Mouse (Mus musculus) hindbrain, embryonic 16.5 days (tissue): ENCODE measurements around the gene Rest. TPM values are rescaled to one million over a fixed set of nuclear protein-coding genes. Genes with fewer than 3 reads are reported as not detected.

Experiments
- ATAC-seq: fragments of 200-750 bp; cut with Nextera tagmentation; 2 replicates; pipeline ENCODE4 v1.8.0; 2017; ENCODE audit warnings: moderate TSS enrichment, moderate library complexity
- H3K27ac ChIP-seq: fragments of 300-500 bp; sonication (generic); 2 replicates; pipeline ENCODE4 v1.5.1; 2014; ENCODE audit warnings: low read depth, mild to moderate bottlenecking, control low read depth, low read length, moderate library complexity
- H3K27me3 ChIP-seq: fragments of 300-500 bp; sonication (generic); replicated peaks from 2 replicates; pipeline ENCODE4 v1.6.1; 2014; ENCODE audit warnings: low read length; ENCODE audit not compliant: control insufficient read depth, insufficient read depth
- H3K36me3 ChIP-seq: fragments of 300-500 bp; sonication (generic); 2 replicates; pipeline ENCODE4 v1.6.1; 2014; ENCODE audit warnings: mild to moderate bottlenecking, low read length, moderate library complexity, mixed read lengths; ENCODE audit not compliant: control insufficient read depth, insufficient read depth
- H3K4me1 ChIP-seq: fragments of 300-500 bp; sonication (generic); 2 replicates; pipeline ENCODE4 v1.6.1; 2014; ENCODE audit warnings: low read depth, low read length; ENCODE audit not compliant: control insufficient read depth, insufficient read depth
- H3K4me2 ChIP-seq: fragments of 300-500 bp; sonication (generic); 2 replicates; pipeline ENCODE4 v1.6.1; 2014; ENCODE audit warnings: mild to moderate bottlenecking, low read length, control low read depth, moderate library complexity
- H3K4me3 ChIP-seq: fragments of 300-500 bp; sonication (generic); 2 replicates; pipeline ENCODE4 v1.5.1; 2014; ENCODE audit warnings: mild to moderate bottlenecking, low read length, control low read depth, moderate library complexity
- H3K9ac ChIP-seq: fragments of 300-500 bp; sonication (generic); 2 replicates; pipeline ENCODE4 v1.6.1; 2014; ENCODE audit warnings: low read depth, mild to moderate bottlenecking, control low read depth, low read length, moderate library complexity
- H3K9me3 ChIP-seq: fragments of 300-500 bp; sonication (generic); 2 replicates; pipeline ENCODE4 v1.6.1; 2014; ENCODE audit warnings: mild to moderate bottlenecking, low read length, moderate library complexity; ENCODE audit not compliant: control insufficient read depth
- WGBS: fragments of 180-500 bp; shearing (Covaris S2); extraction: QIAGEN DNeasy Blood & Tissue Kit; methylation state at CpG from one replicate; pipeline ENCODE4 v1.1.7; 2014; 5-methylcytosine and 5-hydroxymethylcytosine counted together
- polyA plus RNA-seq: library from polyadenylated mRNA; unstranded; fragments of >200 nt; fragmentation: Nextera tagmentation; extraction: Ambion mirVana; gene quantifications from 2 replicates; pipeline ENCODE4 v1.2.1, GENCODE M21; 2015

Gene Rest
- polyA plus RNA-seq, 1 experiment from 2014 or later, result 5.9 TPM

DNA sequence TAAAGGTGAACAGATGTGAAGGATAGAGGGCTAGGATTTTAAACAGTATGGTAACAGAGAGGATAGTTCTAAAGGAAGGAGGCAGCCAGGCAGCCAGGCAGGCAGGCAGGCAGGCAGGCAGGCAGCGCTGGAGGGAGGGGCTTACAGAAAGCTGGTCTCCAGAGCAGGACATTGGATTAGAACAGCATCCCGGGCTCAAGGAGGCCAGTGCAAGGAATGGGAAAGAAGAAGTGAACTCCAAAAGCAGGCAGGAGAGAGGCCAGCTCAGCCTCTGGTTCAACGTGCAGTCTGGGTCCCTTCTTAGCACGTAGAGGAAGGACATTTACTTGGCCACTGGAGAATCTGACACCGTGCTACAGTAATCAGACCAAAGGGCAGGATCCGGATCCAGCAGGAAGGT lies 5.2 kb upstream of the Rest start:
- no peaks in the 10 kb centered on the region for H3K9me3 ChIP-seq
- no peaks in the 10 kb centered on the region for H3K36me3 ChIP-seq
- H3K27ac ChIP-seq, result no peak overlapping the region
- H3K4me2 ChIP-seq, result no peak overlapping the region
- no peak overlapping the region for H3K9ac ChIP-seq
- H3K27me3 ChIP-seq, result no peaks in the 10 kb centered on the region
- WGBS, result 65% methylated on average over 6 of the region's 6 CpGs
- ATAC-seq, result no peak
- no peak overlapping the region for H3K4me3 ChIP-seq
- H3K4me1 ChIP-seq, result no peaks in the 10 kb centered on the region

DNA sequence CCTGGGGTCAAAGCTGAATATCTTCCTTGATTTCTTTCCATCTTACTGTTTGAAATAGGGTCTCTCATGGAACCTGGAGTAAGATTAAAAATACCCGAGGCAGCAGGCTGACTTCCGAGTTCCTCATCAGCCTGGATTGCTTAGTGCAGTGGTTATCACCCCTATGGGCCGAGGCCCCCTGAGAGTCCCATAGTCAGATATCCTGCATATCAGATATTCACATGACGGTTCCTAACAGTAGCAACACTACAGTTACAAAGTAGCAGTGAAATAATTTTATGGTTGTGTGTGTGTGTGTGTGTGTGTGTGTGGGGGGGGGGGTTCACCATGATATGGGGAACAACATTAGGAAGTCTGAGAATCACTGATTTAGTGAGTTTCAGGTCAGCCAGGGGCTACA lies 4.2 kb upstream of the Rest start:
- no peak overlapping the region for H3K4me3 ChIP-seq
- H3K27ac ChIP-seq, result no peak overlapping the region
- no peak overlapping the region for H3K9ac ChIP-seq
- no peak overlapping the region for H3K4me2 ChIP-seq
- 80% methylated on average over 4 of the region's 4 CpGs for WGBS
- H3K4me1 ChIP-seq, result no peaks in the 10 kb centered on the region
- H3K36me3 ChIP-seq, result no peaks in the 10 kb centered on the region
- H3K9me3 ChIP-seq, result no peaks in the 10 kb centered on the region
- no peak for ATAC-seq
- H3K27me3 ChIP-seq, result no peaks in the 10 kb centered on the region

DNA sequence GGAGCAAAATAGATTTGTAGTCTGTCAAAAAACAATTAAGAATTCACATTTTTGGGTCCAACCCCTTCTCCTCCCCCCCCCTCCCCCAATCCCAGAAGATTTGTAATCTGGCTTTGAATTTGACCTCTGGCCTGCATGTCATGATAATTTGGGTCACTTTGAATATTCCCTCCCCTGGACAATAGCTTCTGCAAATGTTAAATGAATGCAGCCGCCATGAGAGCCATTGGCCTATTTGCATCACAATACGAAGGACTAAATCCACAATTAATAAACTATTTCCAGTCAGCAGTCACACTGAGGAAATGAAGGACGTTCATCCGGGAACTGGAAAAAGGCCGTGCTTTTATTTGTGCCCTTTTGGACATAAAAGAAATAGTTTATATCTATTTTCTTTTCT lies 3.2 kb upstream of the Rest start:
- no peaks in the 10 kb centered on the region; the same call in 1 of the 2 replicates for H3K4me1 ChIP-seq
- H3K9me3 ChIP-seq, result no peaks in the 10 kb centered on the region
- no peaks in the 10 kb centered on the region for H3K27me3 ChIP-seq
- no peak overlapping the region for H3K27ac ChIP-seq
- WGBS, result 24% methylated on average over 5 of the region's 5 CpGs
- ATAC-seq, result no peak
- H3K9ac ChIP-seq, result no peak overlapping the region
- no peak overlapping the region for H3K4me3 ChIP-seq
- no peak overlapping the region for H3K4me2 ChIP-seq
- H3K36me3 ChIP-seq, result no peaks in the 10 kb centered on the region

DNA sequence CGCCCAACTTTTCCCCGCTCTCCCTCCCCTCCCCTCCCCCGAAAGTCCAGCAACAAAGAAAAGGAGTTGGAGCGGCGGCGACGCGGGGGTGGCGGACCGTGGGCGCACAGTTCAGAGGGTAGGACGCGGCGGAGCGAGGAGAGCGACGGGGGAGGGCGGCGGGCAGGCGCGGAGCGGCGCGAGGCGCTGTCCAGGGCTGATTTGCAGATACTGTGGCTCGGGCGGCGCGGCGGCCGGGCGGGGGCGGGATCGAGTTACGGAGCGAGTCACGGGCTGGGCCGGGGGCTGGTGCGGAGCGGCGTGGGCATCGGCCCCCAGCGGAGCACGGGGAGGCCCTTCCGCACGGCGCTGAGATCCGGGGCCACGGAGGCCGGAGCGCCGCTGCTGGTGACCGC lies 377 bp downstream of the Rest start:
- Histone ChIP-seq H3K4me2 (peak overlapping the region; percentile 93), H3K27me3 (no peaks in the 10 kb centered on the region), H3K27ac (peak overlapping the region; percentile 88), H3K4me3 (peak overlapping the region; percentile 81), H3K9ac (peak overlapping the region; percentile 80), H3K9me3 (no peaks in the 10 kb centered on the region), H3K4me1 (no peaks in the 10 kb centered on the region; the same call in 1 of the 2 replicates), H3K36me3 (peaks cover 6% of the 10 kb centered on the region; the same call in 1 of the 2 replicates)
- 1% methylated on average over 38 of the region's 53 CpGs for WGBS
- ATAC-seq, result peak; percentile 72

DNA sequence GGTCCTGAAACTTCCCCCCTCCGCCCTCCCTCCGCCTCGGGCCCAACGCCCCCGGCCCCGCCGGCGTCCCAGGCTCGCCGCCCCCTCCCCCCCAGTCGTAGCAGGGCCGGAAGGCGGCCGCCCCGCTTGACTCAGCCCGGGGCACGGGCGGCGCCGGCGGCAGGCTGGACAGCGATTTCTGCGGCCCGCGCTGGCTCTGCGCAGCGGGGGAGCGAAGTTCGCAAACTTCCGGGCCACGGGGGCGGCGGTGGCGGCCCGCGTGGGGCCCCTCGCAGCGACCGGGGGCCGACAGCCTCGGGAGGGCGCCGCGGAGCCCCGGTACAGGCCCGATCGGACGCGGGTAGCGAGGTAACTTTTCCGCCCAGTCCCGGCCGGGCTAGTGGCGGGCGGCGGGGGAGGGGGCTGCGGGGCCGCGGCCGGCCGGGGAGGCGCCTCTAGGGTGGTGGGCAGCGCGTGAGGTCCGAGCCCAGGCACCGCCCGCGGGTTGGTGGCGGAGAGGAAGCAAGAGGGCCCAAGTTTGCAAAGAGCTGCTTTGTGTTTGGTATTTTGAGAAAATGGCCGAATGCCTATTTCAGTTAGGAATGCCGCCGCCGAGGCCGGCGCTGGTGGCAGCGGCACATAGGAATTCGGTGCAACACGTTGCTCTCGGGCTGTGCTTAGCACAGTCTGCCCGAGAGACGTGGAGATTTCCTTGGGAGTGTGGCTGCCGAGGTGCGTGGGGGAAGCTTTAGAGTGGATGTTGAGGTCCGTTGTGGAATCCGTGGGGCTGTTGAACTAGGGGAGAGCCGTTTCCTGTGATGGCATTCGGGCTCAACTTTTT lies 985 bp downstream of the Rest start:
- H3K36me3 ChIP-seq, result peaks cover 6% of the 10 kb centered on the region; the same call in 1 of the 2 replicates
- H3K9me3 ChIP-seq, result no peaks in the 10 kb centered on the region
- H3K4me2 ChIP-seq, result peak overlapping the region; percentile 93
- peak; percentile 72 for ATAC-seq
- H3K4me1 ChIP-seq, result no peaks in the 10 kb centered on the region; the same call in 1 of the 2 replicates
- peak overlapping the region; percentile 88 for H3K27ac ChIP-seq
- WGBS, result under 1% methylated on average over 44 of the region's 87 CpGs
- H3K9ac ChIP-seq, result peak overlapping the region; percentile 80
- H3K4me3 ChIP-seq, result peak overlapping the region; percentile 81
- no peaks in the 10 kb centered on the region for H3K27me3 ChIP-seq

DNA sequence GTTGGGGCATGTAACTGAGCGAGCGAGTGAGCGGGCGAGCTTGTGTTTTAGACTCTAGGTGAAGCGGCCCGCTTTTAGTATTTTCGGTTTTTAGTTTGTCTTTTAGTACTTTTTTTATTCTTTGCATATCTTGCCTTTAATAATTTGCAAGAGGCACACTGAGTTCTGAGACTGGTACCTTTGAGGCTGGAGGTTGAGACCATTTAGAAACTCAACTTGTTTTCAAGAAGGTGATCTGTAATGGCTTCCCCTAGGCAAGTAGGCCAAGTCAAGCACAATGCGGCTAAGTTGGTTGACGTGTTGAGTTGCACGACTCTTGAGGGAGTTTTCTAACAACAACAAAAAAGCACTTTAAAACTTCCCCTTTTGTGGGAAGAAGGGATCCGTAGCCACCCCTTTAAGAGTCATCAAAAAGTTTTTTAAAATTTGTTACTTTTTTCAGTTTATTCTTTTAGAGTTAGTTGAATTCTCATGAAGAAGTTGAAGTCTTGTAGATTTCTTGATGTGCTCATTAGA lies 1.7 kb downstream of the Rest start:
- H3K4me2 ChIP-seq, result peak overlapping the region; percentile 93
- H3K36me3 ChIP-seq, result peaks cover 6% of the 10 kb centered on the region; the same call in 1 of the 2 replicates
- H3K9me3 ChIP-seq, result no peaks in the 10 kb centered on the region
- peak overlapping the region; percentile 80 for H3K9ac ChIP-seq
- 3% methylated on average over 11 of the region's 11 CpGs for WGBS
- no peaks in the 10 kb centered on the region for H3K27me3 ChIP-seq
- ATAC-seq, result no peak
- no peaks in the 10 kb centered on the region; the same call in 1 of the 2 replicates for H3K4me1 ChIP-seq
- H3K27ac ChIP-seq, result peak overlapping the region; percentile 88; the same call in 1 of the 2 replicates
- peak overlapping the region; percentile 81 for H3K4me3 ChIP-seq

DNA sequence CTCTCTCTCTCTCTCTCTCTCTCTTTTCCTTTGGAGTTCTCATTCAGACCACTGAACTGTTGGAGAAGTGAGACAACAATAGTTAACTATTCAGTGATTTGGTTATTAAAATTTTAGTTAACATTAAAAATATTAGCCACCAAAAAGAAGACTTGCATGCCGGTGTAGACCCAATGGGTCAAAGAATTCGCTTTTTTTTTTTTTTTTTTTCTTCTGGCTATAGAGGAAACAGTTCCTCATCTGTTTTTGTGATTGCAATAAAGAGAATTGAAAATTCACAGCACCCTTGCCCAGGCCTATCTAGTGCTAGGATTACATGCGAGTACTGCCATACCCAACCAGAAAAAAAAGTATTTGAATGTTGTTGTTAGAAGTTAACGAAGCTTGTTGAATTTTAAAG lies 2.1 kb downstream of the Rest start:
- 62% methylated on average over 4 of the region's 4 CpGs for WGBS
- Histone ChIP-seq H3K9ac (no peak overlapping the region), H3K4me1 (no peaks in the 10 kb centered on the region; the same call in 1 of the 2 replicates), H3K4me2 (peak overlapping the region; percentile 93), H3K9me3 (no peaks in the 10 kb centered on the region), H3K36me3 (peaks cover 6% of the 10 kb centered on the region; the same call in 1 of the 2 replicates), H3K4me3 (peak overlapping the region; percentile 81), H3K27me3 (no peaks in the 10 kb centered on the region), H3K27ac (no peak overlapping the region)
- ATAC-seq, result no peak

DNA sequence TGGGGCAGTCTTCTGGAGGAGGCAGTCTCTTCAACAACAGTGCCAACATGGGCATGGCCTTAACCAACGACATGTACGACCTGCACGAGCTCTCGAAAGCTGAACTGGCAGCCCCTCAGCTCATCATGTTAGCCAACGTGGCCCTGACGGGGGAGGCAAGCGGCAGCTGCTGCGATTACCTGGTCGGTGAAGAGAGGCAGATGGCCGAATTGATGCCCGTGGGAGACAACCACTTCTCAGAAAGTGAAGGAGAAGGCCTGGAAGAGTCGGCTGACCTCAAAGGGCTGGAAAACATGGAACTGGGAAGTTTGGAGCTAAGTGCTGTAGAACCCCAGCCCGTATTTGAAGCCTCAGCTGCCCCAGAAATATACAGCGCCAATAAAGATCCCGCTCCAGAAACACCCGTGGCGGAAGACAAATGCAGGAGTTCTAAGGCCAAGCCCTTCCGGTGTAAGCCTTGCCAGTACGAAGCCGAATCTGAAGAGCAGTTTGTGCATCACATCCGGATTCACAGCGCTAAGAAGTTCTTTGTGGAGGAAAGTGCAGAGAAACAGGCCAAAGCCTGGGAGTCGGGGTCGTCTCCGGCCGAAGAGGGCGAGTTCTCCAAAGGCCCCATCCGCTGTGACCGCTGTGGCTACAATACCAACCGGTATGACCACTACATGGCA lies 2.8 kb downstream of the Rest start:
- Histone ChIP-seq H3K27me3 (no peaks in the 10 kb centered on the region), H3K4me3 (no peak overlapping the region), H3K36me3 (peaks cover 6% of the 10 kb centered on the region; the same call in 1 of the 2 replicates), H3K27ac (no peak overlapping the region), H3K4me1 (no peaks in the 10 kb centered on the region; the same call in 1 of the 2 replicates), H3K9me3 (no peaks in the 10 kb centered on the region), H3K4me2 (no peak overlapping the region), H3K9ac (no peak overlapping the region)
- WGBS, result 91% methylated on average over 30 of the region's 30 CpGs
- no peak for ATAC-seq

DNA sequence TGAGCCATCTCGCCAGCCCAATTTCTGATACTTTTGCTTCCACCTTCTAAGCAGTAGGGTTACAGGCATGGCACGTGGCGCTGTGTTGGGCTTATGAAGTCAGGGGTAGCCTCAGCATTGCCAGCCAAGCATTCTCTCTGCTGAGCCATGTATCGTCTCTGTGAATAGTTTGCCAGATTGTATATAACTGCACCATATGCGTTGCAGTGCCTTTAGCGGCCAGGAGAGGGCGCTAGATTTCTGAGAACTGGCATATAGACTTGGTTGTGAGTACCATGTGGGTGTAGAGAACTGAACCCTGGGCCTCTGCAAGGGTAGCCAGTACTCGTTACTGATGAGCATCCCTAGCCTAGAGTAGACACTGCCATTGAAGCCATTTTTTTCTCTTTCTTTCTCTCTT lies 4.1 kb downstream of the Rest start:
- ATAC-seq, result no peak

More for the DNA sequence above, 4.1 kb downstream of the Rest start:
- no peak overlapping the region for H3K9ac ChIP-seq
- no peak overlapping the region for H3K4me3 ChIP-seq
- no peak overlapping the region for H3K4me2 ChIP-seq
- H3K9me3 ChIP-seq, result no peaks in the 10 kb centered on the region
- no peaks in the 10 kb centered on the region; the same call in 1 of the 2 replicates for H3K4me1 ChIP-seq
- WGBS, result 77% methylated on average over 8 of the region's 8 CpGs
- H3K27ac ChIP-seq, result no peak overlapping the region
- H3K27me3 ChIP-seq, result no peaks in the 10 kb centered on the region
- H3K36me3 ChIP-seq, result peaks cover 6% of the 10 kb centered on the region; the same call in 1 of the 2 replicates
